Mouse (Mus musculus): Measurements from ENCODE around the gene Slc12a1.

The Slc12a1 gene

DNA sequence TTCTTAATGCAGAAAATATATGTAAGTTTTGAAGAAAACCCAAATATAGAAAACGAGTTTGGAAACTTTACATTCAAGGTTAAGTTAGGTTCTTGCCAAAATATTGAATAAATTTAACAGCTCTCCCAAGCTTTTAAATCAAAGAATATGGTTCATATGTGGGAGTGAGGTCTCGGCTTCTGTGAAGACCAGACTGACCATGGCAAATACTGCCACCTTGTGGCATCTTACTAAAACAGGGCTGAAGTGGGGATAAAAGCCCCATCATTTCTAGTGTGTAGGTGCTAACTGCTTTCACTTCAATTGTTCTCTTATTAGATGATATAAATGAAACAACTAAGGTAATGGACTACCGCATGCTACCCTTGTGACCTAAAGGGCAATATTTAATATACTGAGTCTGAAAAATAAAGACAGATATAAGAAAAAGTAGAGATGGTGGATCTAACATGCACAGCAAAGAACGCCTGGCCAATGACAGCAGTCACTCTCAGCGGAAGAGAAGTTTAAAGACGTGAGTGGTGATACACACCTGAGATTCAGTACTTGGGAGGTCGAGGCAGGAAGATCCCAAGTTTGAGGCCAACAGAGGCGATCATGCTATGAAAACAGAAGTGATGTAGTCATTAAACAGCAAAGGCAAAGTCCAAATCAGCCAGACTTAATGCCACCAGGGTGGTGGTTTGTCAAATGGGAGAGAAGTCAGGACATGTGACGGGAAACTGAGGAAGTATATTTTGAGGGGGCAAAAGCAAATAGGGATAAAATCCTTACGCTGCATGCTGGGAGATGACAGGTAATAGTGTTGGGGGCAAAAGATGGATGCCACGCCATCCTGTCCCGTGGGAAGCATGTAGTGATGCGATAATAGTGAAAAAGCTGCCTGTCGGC is 107.2 kb downstream of the Slc12a1 start:
- DNase-seq = peak; percentile 51

- no peak for DNase-seq
Observed at GRCm38 (mm10) chr2:125260326-125260725, 108.0 kb downstream of the Slc12a1 start.

DNA sequence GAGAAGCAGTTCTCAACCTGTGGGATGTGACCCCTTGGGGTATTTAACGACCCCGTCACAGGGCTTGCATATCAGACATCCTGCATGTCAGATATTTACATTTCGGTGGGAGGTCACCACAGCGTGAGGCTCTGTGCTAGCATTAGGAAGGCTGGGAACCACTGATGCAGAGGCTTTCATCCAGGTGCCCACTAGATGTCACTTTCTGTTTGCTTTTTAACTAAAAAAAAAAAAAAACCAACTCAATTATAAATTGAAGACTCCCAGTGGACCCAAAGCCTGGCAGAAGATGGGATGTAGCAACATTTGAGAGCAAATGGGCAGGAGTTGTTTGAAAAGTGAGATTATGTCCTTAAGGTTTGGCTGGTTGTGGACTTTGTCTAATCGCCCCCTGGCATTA is 110.8 kb downstream of the Slc12a1 start:
- no peak for DNase-seq

GRCm38 (mm10) chr2:125263753-125264152 is 111.4 kb downstream of the Slc12a1 start:
- DNase-seq = no peak

DNA sequence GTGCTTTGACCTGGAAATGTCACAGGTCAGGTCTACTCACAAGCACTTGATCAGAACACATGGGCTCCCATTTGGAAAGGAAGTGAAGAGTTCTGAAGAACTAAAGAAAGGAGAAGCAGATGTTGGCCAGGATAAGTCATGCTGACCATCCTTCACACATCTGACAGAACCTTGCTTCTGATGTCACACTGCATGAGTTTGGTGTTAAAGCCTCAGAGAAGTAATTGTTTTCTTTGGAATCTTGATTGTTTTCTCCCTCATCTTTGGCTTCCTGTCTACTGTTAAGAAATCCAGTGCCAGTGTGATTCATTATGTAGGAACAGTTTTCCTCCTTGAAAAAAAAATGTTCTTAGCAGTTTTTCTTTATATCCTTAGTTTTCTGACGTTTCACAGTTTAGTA is 116.6 kb downstream of the Slc12a1 start:
- DNase-seq = no peak

DNA sequence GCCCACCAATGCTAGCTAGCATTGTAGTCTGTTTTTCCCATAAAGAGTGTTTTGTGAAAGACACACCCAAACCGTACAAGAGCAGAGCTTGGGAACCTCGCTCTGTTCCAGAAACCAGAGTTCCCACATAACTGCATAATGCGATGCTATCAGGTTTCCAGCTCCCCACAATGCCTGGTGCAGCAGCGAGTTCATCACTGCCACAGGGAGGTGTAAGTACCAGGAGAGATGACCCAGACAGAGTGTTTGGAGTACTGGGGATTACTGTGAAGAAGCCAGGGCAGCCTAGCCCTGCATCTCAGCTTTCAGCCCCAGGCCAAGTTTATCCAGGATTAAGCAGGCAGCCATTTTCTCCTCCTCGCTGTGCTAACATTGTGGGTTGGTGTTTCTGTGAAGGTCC is 123.3 kb downstream of the Slc12a1 start:
- no peak for DNase-seq

GRCm38 (mm10) chr2:125276692-125277091 is 124.4 kb downstream of the Slc12a1 start:
- no peak for DNase-seq

- DNase-seq = no peak
Observed at GRCm38 (mm10) chr2:125278474-125278873, 126.2 kb downstream of the Slc12a1 start.

All from kidney, adult 9 months (tissue).